Mouse (Mus musculus) heart, postnatal 4 days (tissue): ENCODE measurements at regions not wholly inside any gene's neighbourhood (a gene's known extent, or its start where the extent isn't known, plus 50 kb on each side); places are given as distances from the start of the nearest gene placed in this dataset.

Source experiments
- DNase-seq: peaks from one replicate; pipeline ENCODE4 v3.0.0; 2021

- no peak for DNase-seq
Measured at GRCm38 (mm10) chrX:49387439-49387838, 76.3 kb upstream of the Arhgap36 start.

GRCm38 (mm10) chrX:49377067-49377466 lies 86.7 kb upstream of the Arhgap36 start:
- DNase-seq, result peak; percentile 43

- no peak for DNase-seq
Measured at GRCm38 (mm10) chrX:49370384-49370783, 82.3 kb upstream of the Enox2 start.

DNA sequence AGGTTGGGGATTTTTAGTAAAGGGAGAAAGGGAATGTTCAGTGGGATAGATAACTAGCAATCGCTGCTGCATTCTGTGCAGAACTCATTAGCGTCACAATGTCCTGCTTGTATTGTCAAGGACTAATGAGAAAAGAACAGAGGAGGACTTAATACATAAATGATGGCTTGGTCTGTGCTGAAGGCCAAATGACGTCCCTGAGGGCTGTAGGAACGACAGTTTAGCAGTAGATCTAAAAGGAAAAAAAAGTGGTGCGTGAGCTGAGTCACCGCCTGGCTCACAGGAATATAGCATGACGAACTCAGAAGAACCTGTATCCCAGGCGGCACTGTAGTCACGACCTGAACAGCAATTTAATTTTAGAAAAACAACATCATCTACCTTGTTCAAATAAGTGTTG lies 81.3 kb upstream of the Enox2 start:
- DNase-seq, result no peak

GRCm38 (mm10) chrX:49346451-49346850 lies 58.4 kb upstream of the Enox2 start:
- no peak for DNase-seq
